Mouse (Mus musculus) granulocyte monocyte progenitor cell, adult 5-6 weeks (primary cell): ENCODE measurements around the gene Mn1. TPM values are rescaled to one million over a fixed set of nuclear protein-coding genes. Genes with fewer than 3 reads are reported as not detected.

Source experiments
- ATAC-seq: replicated peaks from 2 replicates; pipeline ENCODE4 v1.8.0; 2016; ENCODE audit warnings: mild to moderate bottlenecking, moderate TSS enrichment, inconsistent platforms; ENCODE audit not compliant: poor library complexity, severe bottlenecking
- total RNA-seq, 2 experiments: library from RNA; stranded (forward) in 1 of 2; stranded (reverse) in 1 of 2; fragments of 200-712, 200-1000 nt in 1 of 2; fragments of >200 nt in 1 of 2; fragmentation: Nextera tagmentation in 1 of 2; gene quantifications; 2 replicates each; pipeline ENCODE4 v1.2.3; 2014 to 2017

The Mn1 gene
- total RNA-seq, 2 experiments from 2014 or later: 0.64 TPM; not detected in 1

- no peak for ATAC-seq
Measured at GRCm38 (mm10) chr5:111469195-111469882, 52.2 kb downstream of the Mn1 start.

- no peak for ATAC-seq
Measured at GRCm38 (mm10) chr5:111470875-111471274, 53.7 kb downstream of the Mn1 start.

- ATAC-seq: no peak
Measured at GRCm38 (mm10) chr5:111473425-111473824, 56.3 kb downstream of the Mn1 start.

GRCm38 (mm10) chr5:111475721-111476120 is 58.6 kb downstream of the Mn1 start:
- 0 out of 2 replicates have a peak, but pooled peaks have one; percentile 25 for ATAC-seq

GRCm38 (mm10) chr5:111476141-111476540 is 59.0 kb downstream of the Mn1 start:
- no peak for ATAC-seq

- no peak for ATAC-seq
Measured at GRCm38 (mm10) chr5:111485907-111486306, 68.7 kb downstream of the Mn1 start.

GRCm38 (mm10) chr5:111489022-111489616 is 72.0 kb downstream of the Mn1 start:
- ATAC-seq: no peak

GRCm38 (mm10) chr5:111490599-111490998 is 73.4 kb downstream of the Mn1 start:
- ATAC-seq: no peak

GRCm38 (mm10) chr5:111491485-111491884 is 74.3 kb downstream of the Mn1 start:
- no peak for ATAC-seq

GRCm38 (mm10) chr5:111500036-111500435 is 82.9 kb downstream of the Mn1 start:
- no peak for ATAC-seq

GRCm38 (mm10) chr5:111501691-111502441 is 84.7 kb downstream of the Mn1 start:
- 0 out of 2 replicates have a peak, but pooled peaks have one; percentile 32 for ATAC-seq

- ATAC-seq: no peak
Measured at GRCm38 (mm10) chr5:111505241-111505640, 88.1 kb downstream of the Mn1 start.

- ATAC-seq: no peak
Measured at GRCm38 (mm10) chr5:111505824-111506223, 88.7 kb downstream of the Mn1 start.

GRCm38 (mm10) chr5:111506410-111506809 is 89.2 kb downstream of the Mn1 start:
- no peak for ATAC-seq

Other genes with a start within 250 kb of the Mn1 start
- 53.5 and 69.0 TPM in 2 replicates for gene Pitpnb, start 86.6 kb upstream of the Mn1 start, total RNA-seq (2014; fragmentation: Nextera tagmentation)
- 18.1 and 26.5 TPM in 2 replicates for gene Pitpnb, start 86.6 kb upstream of the Mn1 start, total RNA-seq (2017)